Mouse (Mus musculus) T-helper 2 cell (primary cell): ENCODE measurements around the gene Mettl7a2.

Source experiments
- in situ Hi-C: fragments of 300-600 bp; cut with MboI, MseI; formaldehyde crosslinking; loops from one replicate; pipeline ENCODE4 v1.15.1; 2025; ENCODE audit warnings: high pct_unique_total_duplicates

Mettl7a2 gene

GRCm38 (mm10) chr15:100395561-100395960, 42.6 kb downstream of the Mettl7a2 start:
- in situ Hi-C loops: no loop called here

DNA sequence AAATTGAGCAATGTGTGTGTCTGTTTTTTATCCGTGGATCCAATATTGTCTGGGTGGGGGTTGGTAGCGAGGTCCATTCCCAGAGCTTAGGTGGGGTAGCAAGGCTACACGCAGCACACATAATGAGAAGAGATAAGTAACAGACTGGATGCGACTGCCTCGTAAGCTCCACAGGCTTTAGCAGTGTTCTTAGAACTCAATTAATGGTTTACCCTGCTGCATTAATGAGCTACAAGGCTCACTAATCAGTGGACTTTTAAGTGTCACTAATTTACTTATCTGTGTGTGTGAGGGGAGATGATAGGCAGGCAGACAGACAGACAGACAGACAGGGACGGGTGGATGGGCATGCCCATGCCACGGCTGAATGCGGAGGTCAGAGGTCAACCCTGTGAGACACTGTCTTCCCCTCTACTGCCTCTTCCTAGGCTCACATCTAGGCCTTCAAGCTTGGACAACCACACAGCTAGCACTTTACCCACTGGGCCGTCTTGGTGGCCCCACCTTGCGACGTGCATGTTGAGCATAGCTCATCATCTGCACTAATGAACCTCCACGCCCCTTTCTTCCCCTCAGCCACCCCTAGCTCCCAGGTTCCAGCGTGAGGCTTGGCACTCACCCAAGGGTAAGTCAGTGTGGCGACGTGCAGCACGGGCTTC, 47.7 kb downstream of the Mettl7a2 start:
- in situ Hi-C loops: no loop called here

DNA sequence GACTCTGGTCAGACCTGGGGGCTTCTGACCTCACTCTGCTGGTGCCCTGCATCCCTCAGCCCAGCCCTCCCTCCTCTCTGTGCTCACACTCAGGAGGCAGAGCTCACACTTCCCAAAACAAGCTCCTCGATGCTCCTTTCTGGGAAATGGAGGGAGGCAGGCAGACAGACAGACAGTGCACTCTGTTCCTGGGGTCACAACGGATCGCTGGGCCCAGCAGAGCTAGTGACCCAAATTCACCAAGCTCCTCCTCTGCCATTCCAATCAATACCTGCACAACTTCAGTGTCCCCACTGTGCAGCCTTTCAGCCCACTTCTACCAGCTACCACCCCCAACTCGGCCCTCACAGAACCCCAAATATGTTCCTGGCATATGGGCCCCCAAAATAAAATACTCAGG, 48.8 kb downstream of the Mettl7a2 start:
- in situ Hi-C loops: no loop called here

- in situ Hi-C loops: no loop called here
Observed at GRCm38 (mm10) chr15:100402347-100402746, 49.3 kb downstream of the Mettl7a2 start.

- in situ Hi-C loops: no loop called here
Observed at GRCm38 (mm10) chr15:100402798-100403197, 49.8 kb downstream of the Mettl7a2 start.

GRCm38 (mm10) chr15:100403318-100404000, 50.5 kb downstream of the Mettl7a2 start:
- in situ Hi-C loops: no loop called here

GRCm38 (mm10) chr15:100406088-100406487, 53.1 kb downstream of the Mettl7a2 start:
- in situ Hi-C loops: no loop called here

- in situ Hi-C loops: loop anchor here (5.0 kb wide), 1 partner anchor 41 kb away; no protein-coding TSS in a partner anchor
Observed at GRCm38 (mm10) chr15:100410918-100411672, 58.1 kb downstream of the Mettl7a2 start.
